Mouse (Mus musculus) forebrain, embryonic 16.5 days (tissue): ENCODE data around the gene Olfr1459. TPM values are rescaled to one million over a fixed set of nuclear protein-coding genes. Genes with fewer than 3 reads are reported as not detected.

Experiments
- ATAC-seq: fragments of 200-750 bp; cut with Nextera tagmentation; 2 replicates; pipeline ENCODE4 v1.8.0; 2017; ENCODE audit warnings: mild to moderate bottlenecking, moderate library complexity
- H3K27ac ChIP-seq: fragments of 300-500 bp; sonication (generic); 2 replicates; pipeline ENCODE4 v1.5.1; 2014; ENCODE audit warnings: low read length, control low read depth
- H3K27me3 ChIP-seq: fragments of 300-500 bp; sonication (generic); replicated peaks from 2 replicates; pipeline ENCODE4 v1.6.1; 2014; ENCODE audit warnings: low read length; ENCODE audit not compliant: control insufficient read depth, insufficient read depth
- H3K36me3 ChIP-seq: fragments of 300-500 bp; sonication (generic); 2 replicates; pipeline ENCODE4 v1.6.1; 2014; ENCODE audit not compliant: control insufficient read depth, insufficient read depth
- H3K4me1 ChIP-seq: fragments of 300-500 bp; sonication (generic); replicated peaks from 2 replicates; pipeline ENCODE4 v1.6.1; 2014; ENCODE audit warnings: low read length; ENCODE audit not compliant: control insufficient read depth, insufficient read depth
- H3K4me2 ChIP-seq: fragments of 300-500 bp; sonication (generic); 2 replicates; pipeline ENCODE4 v1.6.1; 2014; ENCODE audit warnings: mild to moderate bottlenecking, low read length, control low read depth
- H3K4me3 ChIP-seq: fragments of 300-500 bp; sonication (generic); replicated peaks from 2 replicates; pipeline ENCODE4 v1.5.1; 2014; ENCODE audit warnings: mild to moderate bottlenecking, low read length, control low read depth
- H3K9ac ChIP-seq: fragments of 300-500 bp; sonication (generic); replicated peaks from 2 replicates; pipeline ENCODE4 v1.6.1; 2014; ENCODE audit warnings: low read depth, low read length, control low read depth
- H3K9me3 ChIP-seq: fragments of 300-500 bp; sonication (generic); 2 replicates; pipeline ENCODE4 v1.6.1; 2016; ENCODE audit warnings: low read length; ENCODE audit not compliant: control insufficient read depth
- WGBS: fragments of 180-500 bp; shearing (Covaris S2); extraction: QIAGEN DNeasy Blood & Tissue Kit; methylation state at CpG from one replicate; pipeline ENCODE4 v1.1.7; 2014; 5-methylcytosine and 5-hydroxymethylcytosine counted together
- polyA plus RNA-seq: library from polyadenylated mRNA; unstranded; fragments of >200 nt; fragmentation: Nextera tagmentation; extraction: Ambion mirVana; gene quantifications from 2 replicates; pipeline ENCODE4 v1.2.1, GENCODE M21; 2015

The Olfr1459 gene
- polyA plus RNA-seq, result 0.03 TPM in 1 of 2 replicates, not detected in the other

DNA sequence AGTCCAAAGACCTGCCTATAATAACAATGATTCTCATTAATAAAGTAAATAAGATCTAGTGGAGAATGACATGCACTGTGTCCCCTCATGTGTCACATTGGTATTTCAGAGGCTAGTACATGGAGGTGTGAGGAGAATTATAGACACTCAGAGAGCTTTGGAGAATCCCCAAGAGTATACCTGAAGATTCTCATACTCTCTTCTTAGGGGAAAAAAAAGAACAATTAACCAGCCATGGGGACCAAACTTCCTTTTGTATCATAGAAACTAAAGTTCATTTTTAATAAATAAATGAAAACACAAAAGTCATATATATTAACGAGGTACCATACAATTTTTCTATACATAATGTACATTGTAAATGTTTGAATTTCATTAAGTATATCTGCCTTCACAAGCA is at the start of gene Olfr1459:
Olfr1459 (minus strand) TSS at position 101 of the 400 bp plus-strand sequence.
- peaks cover 7% of the 10 kb centered on the region; the same call in 1 of the 2 replicates for H3K9me3 ChIP-seq
- no peak within 1 kb of the TSS for H3K4me2 ChIP-seq
- no peak within 1 kb of the TSS for H3K9ac ChIP-seq
- H3K4me3 ChIP-seq, result no peak within 1 kb of the TSS
- no peaks in the 10 kb centered on the region for H3K27me3 ChIP-seq
- no peak within 1 kb of the TSS for H3K27ac ChIP-seq
- H3K36me3 ChIP-seq, result no peaks in the 10 kb centered on the region
- H3K4me1 ChIP-seq, result no peaks in the 10 kb centered on the region
- ATAC-seq, result no peak
- 80% methylated on average over 1 of the region's 1 CpGs for WGBS

DNA sequence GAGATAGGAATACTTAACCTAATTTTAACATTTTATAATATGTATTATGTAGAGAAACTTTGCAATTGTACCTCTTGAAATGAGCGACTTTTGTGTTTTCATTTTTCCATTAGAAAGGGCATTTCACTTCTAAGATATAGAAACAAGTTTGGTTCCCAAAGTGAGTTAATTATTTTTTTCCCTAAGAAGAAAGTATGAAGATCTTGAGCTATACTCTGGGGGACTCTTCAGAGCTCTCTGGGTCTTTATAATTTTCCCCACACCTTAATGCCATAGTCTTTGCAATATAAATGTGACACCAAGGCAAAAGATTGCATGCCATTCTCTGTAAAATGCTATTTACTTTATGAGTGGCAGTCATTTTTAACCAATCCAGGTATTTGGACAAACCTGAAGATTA is 36.1 kb upstream of the Olfr1459 start, which contains the start of gene Olfr1462:
Olfr1462 (plus strand) TSS at position 301 of the 400 bp plus-strand sequence.
- no peak within 1 kb of the TSS for H3K4me3 ChIP-seq
- H3K27ac ChIP-seq, result no peak within 1 kb of the TSS
- no peak within 1 kb of the TSS for H3K9ac ChIP-seq
- no peaks in the 10 kb centered on the region for H3K4me1 ChIP-seq
- H3K27me3 ChIP-seq, result no peaks in the 10 kb centered on the region
- H3K4me2 ChIP-seq, result no peak within 1 kb of the TSS
- peaks cover 2% of the 10 kb centered on the region; the same call in 1 of the 2 replicates for H3K9me3 ChIP-seq
- WGBS, result 82% methylated on average over 1 of the region's 1 CpGs
- no peaks in the 10 kb centered on the region for H3K36me3 ChIP-seq
- no peak for ATAC-seq

DNA sequence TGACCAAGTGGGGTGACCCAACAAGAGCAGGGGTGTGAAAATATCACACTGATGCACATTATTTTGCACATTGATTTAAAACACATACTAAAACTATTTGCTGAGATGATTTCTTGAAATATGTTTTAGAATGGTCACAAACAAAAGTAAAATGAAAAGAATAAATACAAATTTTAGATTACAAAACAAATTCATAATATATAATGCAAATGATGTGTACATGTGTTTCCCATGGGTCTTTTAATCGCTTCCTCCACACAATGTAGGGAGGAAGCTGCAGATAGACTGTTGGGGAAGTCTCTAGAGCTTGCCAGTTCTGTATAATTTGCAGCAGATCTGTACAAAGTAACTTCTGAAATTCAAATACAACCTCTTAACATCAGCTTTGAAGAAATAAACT is 13.4 kb upstream of the Olfr1459 start, which contains the start of gene Olfr1461:
Olfr1461 (plus strand) TSS at position 301 of the 400 bp plus-strand sequence.
- H3K9ac ChIP-seq, result no peak within 1 kb of the TSS
- H3K9me3 ChIP-seq, result no peaks in the 10 kb centered on the region
- H3K4me2 ChIP-seq, result no peak within 1 kb of the TSS
- no peak within 1 kb of the TSS for H3K4me3 ChIP-seq
- 54% methylated on average over 1 of the region's 1 CpGs for WGBS
- H3K27ac ChIP-seq, result no peak within 1 kb of the TSS
- H3K27me3 ChIP-seq, result no peaks in the 10 kb centered on the region
- H3K36me3 ChIP-seq, result no peaks in the 10 kb centered on the region
- ATAC-seq, result no peak
- H3K4me1 ChIP-seq, result no peaks in the 10 kb centered on the region

DNA sequence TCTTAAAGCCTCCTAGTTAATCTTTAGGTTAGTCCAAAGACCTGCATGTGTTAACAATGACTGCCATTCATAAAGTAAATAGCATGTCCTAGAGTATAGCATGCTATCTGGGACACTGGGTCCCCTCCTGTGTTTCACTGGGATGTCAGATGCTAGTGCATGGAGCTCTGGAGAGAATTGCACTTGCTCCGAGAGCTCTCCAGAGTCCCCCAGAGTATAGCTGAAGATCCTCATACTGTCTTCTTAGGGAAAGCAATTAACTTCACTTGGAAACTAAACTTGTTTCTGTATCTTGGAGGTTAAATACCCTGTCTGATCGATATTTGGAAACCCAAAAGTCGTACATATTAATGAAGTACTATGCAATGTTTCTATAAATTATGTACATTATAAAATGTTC is 42.7 kb downstream of the Olfr1459 start, which contains the start of gene Olfr1458:
Olfr1458 (minus strand) TSS at position 101 of the 400 bp plus-strand sequence.
- H3K9me3 ChIP-seq, result peaks cover 8% of the 10 kb centered on the region; the same call in 1 of the 2 replicates
- no peak within 1 kb of the TSS for H3K4me3 ChIP-seq
- H3K4me2 ChIP-seq, result no peak within 1 kb of the TSS
- WGBS, result 82% methylated on average over 3 of the region's 3 CpGs
- no peak within 1 kb of the TSS for H3K27ac ChIP-seq
- H3K9ac ChIP-seq, result no peak within 1 kb of the TSS
- H3K27me3 ChIP-seq, result no peaks in the 10 kb centered on the region
- no peaks in the 10 kb centered on the region for H3K36me3 ChIP-seq
- H3K4me1 ChIP-seq, result no peaks in the 10 kb centered on the region
- ATAC-seq, result no peak

GRCm38 (mm10) chr19:13097791-13098190 is 51.6 kb downstream of the Olfr1459 start, which contains the start of gene Olfr1457:
Gene Olfr1457, minus strand, starts transcription at chr19:13097891.
- Histone ChIP-seq H3K9me3 (peaks cover 4% of the 10 kb centered on the region), H3K27ac (no peak within 1 kb of the TSS), H3K36me3 (no peaks in the 10 kb centered on the region), H3K4me1 (no peaks in the 10 kb centered on the region), H3K27me3 (no peaks in the 10 kb centered on the region), H3K9ac (no peak within 1 kb of the TSS), H3K4me2 (no peak within 1 kb of the TSS), H3K4me3 (no peak within 1 kb of the TSS)
- ATAC-seq, result no peak
- 82% methylated on average over 2 of the region's 2 CpGs for WGBS

GRCm38 (mm10) chr19:13093908-13094307 is 55.4 kb downstream of the Olfr1459 start:
- WGBS, result 86% methylated on average over 1 of the region's 1 CpGs
- H3K36me3 ChIP-seq, result no peaks in the 10 kb centered on the region
- no peaks in the 10 kb centered on the region for H3K4me1 ChIP-seq
- H3K9me3 ChIP-seq, result peaks cover 9% of the 10 kb centered on the region
- H3K27me3 ChIP-seq, result no peaks in the 10 kb centered on the region
- H3K4me3 ChIP-seq, result no peak overlapping the region
- H3K27ac ChIP-seq, result no peak overlapping the region
- no peak overlapping the region for H3K4me2 ChIP-seq
- no peak for ATAC-seq
- no peak overlapping the region for H3K9ac ChIP-seq

Other genes starting within 250 kb of the Olfr1459 start
- gene Olfr1447, start 245.8 kb downstream of the Olfr1459 start, polyA plus RNA-seq, result not detected in 2 replicates
- not detected in 2 replicates for gene Olfr1448, start 225.1 kb downstream of the Olfr1459 start, polyA plus RNA-seq
- not detected in 2 replicates for gene Olfr1449, start 218.7 kb downstream of the Olfr1459 start, polyA plus RNA-seq
- not detected in 2 replicates for gene Olfr1450, start 199.3 kb downstream of the Olfr1459 start, polyA plus RNA-seq
- not detected in 2 replicates for gene Olfr1451, start 154.5 kb downstream of the Olfr1459 start, polyA plus RNA-seq
- not detected in 2 replicates for gene Olfr1453, start 121.2 kb downstream of the Olfr1459 start, polyA plus RNA-seq
- gene Olfr1454, start 88.9 kb downstream of the Olfr1459 start, polyA plus RNA-seq, result not detected in 2 replicates
- not detected in 2 replicates for gene Olfr1457, start 51.7 kb downstream of the Olfr1459 start, polyA plus RNA-seq
- gene Olfr1458, start 42.8 kb downstream of the Olfr1459 start, polyA plus RNA-seq, result not detected in 2 replicates
- gene Olfr1461, start 13.5 kb upstream of the Olfr1459 start, polyA plus RNA-seq, result not detected in 2 replicates
- gene Olfr1462, start 36.2 kb upstream of the Olfr1459 start, polyA plus RNA-seq, result not detected in 2 replicates
- not detected in 2 replicates for gene Olfr1463, start 81.8 kb upstream of the Olfr1459 start, polyA plus RNA-seq
- gene Olfr1465, start 166.0 kb upstream of the Olfr1459 start, polyA plus RNA-seq, result not detected in 2 replicates
- not detected in 2 replicates for gene Olfr1466, start 189.3 kb upstream of the Olfr1459 start, polyA plus RNA-seq
- not detected in 2 replicates for gene Olfr1467, start 212.7 kb upstream of the Olfr1459 start, polyA plus RNA-seq